Mouse (Mus musculus) heart, adult 18-20 months (tissue): ENCODE results near the gene Spred2. TPM values are rescaled to one million over a fixed set of nuclear protein-coding genes. Genes with fewer than 3 reads are reported as not detected.
A peak's percentile ranks its signal among the peaks of the same experiment; 100 is the strongest.

Experiments
- DNase-seq, 2 experiments: peaks; one replicate each; pipeline ENCODE4 v3.0.0; 2021 to 2022; ENCODE audit warnings: mixed read lengths in 1 of 2
- total RNA-seq, 2 experiments: library from RNA; stranded (reverse); gene quantifications; 2 replicates each; pipeline ENCODE4 v1.2.3; 2021

Spred2 gene
- total RNA-seq, 2 experiments from 2014 or later = 18.0 to 20.7 TPM

GRCm38 (mm10) chr11:19953919-19954318 lies 29.7 kb downstream of the Spred2 start:
- DNase-seq = no peak

GRCm38 (mm10) chr11:19955069-19955468 lies 30.9 kb downstream of the Spred2 start:
- no peak for DNase-seq

GRCm38 (mm10) chr11:19955701-19956100 lies 31.5 kb downstream of the Spred2 start:
- no peak for DNase-seq

GRCm38 (mm10) chr11:19959006-19959405 lies 34.8 kb downstream of the Spred2 start:
- DNase-seq = no peak

GRCm38 (mm10) chr11:19959897-19960296 lies 35.7 kb downstream of the Spred2 start:
- no peak for DNase-seq

GRCm38 (mm10) chr11:19960541-19960940 lies 36.4 kb downstream of the Spred2 start:
- no peak for DNase-seq

GRCm38 (mm10) chr11:19961088-19961487 lies 36.9 kb downstream of the Spred2 start:
- no peak for DNase-seq

GRCm38 (mm10) chr11:19961766-19962365 lies 37.7 kb downstream of the Spred2 start:
- no peak for DNase-seq

GRCm38 (mm10) chr11:19962796-19963195 lies 38.6 kb downstream of the Spred2 start:
- DNase-seq = peak; percentile 47 to 71

GRCm38 (mm10) chr11:19963717-19964141 lies 39.6 kb downstream of the Spred2 start:
- peak; percentile 44 to 58 for DNase-seq

- no peak for DNase-seq
These were observed 40.2 kb downstream of the Spred2 start for GRCm38 (mm10) chr11:19964333-19964732.

- DNase-seq = peak; percentile 71 to 75
These were observed 40.9 kb downstream of the Spred2 start for GRCm38 (mm10) chr11:19965037-19965611.

- no peak for DNase-seq
These were observed 41.5 kb downstream of the Spred2 start for GRCm38 (mm10) chr11:19965664-19966063.

GRCm38 (mm10) chr11:19966294-19966693 lies 42.1 kb downstream of the Spred2 start:
- peak; percentile 46 to 63 for DNase-seq

- DNase-seq = no peak
These were observed 45.4 kb downstream of the Spred2 start for GRCm38 (mm10) chr11:19969584-19969983.

GRCm38 (mm10) chr11:19971954-19972750 lies 48.0 kb downstream of the Spred2 start:
- DNase-seq = peak in 1 of 2 experiments; percentile 36

- DNase-seq = peak; percentile 45 to 63
These were observed 49.0 kb downstream of the Spred2 start for GRCm38 (mm10) chr11:19973032-19973790.

GRCm38 (mm10) chr11:19976032-19976431 lies 51.9 kb downstream of the Spred2 start:
- DNase-seq = no peak

- DNase-seq = no peak
These were observed 53.5 kb downstream of the Spred2 start for GRCm38 (mm10) chr11:19977687-19978086.

GRCm38 (mm10) chr11:19979338-19979737 lies 55.2 kb downstream of the Spred2 start:
- peak; percentile 51 to 60 for DNase-seq

GRCm38 (mm10) chr11:19982113-19982512 lies 57.9 kb downstream of the Spred2 start:
- no peak for DNase-seq

GRCm38 (mm10) chr11:19982779-19983178 lies 58.6 kb downstream of the Spred2 start:
- DNase-seq = no peak
